Mouse (Mus musculus): ENCODE measurements around the gene Capn1.

DNA sequence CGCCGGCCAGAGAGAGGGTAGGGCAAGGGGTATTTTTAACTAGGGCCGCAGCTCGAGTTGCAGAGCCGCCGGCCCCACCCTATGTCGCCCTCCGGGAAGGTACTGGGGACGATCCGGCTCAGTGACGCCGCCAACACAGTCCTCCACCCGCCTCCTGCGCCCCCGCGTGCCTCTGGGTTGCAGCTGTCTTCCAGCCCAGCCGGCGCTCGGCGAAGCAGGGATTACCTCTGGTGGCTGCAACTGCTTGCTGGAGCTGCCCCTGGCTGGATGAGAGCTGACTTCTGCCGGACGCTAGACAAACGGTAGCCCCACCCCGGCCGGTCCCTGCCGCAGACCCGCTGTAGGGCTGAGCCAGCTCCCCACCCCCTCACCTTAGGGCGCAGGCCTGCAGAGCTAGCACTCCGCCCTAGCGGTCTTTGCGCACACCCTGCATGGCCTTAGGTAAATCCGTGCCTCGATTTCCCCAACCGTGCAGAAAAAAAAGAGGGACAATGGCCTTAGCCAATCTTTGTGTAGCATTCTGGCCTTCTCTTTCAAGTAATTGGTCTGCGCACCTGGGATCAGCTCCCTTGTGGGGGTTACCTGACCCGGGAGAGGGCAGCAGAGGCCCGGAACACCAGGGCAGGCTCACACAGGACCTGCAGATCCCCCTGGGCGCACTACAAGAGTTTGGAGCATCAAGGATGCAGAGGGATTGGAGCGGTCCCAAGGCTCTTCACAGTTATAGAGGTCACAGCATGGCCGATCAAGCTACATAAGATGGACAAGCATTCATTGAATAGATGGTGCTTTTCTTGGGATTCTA, at the start of gene Capn1:
- TF ChIP-seq CTCF (IDR thresholded peaks at IDR 0.05; ENCODE audit: insufficient read depth, low read depth, low read length): no peak
- no peak for TF ChIP-seq POLR2A (IDR thresholded peaks at IDR 0.05; ENCODE audit: insufficient read depth, low read depth, low read length)
